Mouse (Mus musculus) frontal cortex, postnatal 25 days (tissue): ENCODE results near the gene Ddx49.

Experiments used
- DNase-seq, 2 experiments: peaks; one replicate each; pipeline ENCODE4 v3.0.0; 2022; ENCODE audit warnings: low spot score in 2 of 2

The Ddx49 gene

DNA sequence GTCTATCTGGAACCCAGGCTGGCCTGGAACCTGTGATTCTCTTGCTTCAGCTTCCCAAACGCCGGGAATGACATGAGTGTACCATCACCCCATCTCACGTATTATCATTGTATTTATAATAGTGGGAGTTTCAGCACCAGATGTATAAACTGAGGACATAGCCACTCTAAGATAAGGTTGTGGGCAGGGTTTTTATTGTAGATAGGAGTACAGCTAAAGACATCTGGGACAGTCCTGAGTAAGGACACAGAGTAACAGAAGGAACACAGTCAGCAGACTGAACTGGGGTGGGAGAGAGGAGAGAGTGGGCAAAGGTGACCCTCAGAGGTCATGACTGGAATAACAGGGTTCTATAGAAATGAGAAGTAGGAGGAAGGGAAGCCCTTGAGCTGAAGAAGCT is 34.6 kb downstream of the Ddx49 start:
- no peak for DNase-seq

DNA sequence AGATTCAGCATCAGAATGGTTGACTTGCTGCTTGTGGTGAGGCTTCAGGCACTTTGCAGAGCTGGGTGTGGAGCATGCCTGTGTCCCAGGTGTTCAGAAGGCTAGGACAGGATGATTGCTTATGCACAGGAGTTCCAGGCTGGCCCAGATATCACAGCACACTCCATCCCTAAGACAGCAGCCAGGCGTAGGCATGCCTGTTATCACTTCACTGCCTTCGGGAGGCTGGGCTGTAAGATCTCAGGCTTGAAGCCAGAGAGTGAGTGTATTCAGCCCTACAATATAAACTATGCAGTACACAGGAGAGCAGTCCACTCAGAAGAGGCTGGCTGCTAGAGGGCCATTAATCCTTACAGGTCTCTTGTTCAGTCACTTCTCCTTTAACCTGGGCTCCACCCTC is 43.2 kb downstream of the Ddx49 start:
- DNase-seq, result no peak

DNA sequence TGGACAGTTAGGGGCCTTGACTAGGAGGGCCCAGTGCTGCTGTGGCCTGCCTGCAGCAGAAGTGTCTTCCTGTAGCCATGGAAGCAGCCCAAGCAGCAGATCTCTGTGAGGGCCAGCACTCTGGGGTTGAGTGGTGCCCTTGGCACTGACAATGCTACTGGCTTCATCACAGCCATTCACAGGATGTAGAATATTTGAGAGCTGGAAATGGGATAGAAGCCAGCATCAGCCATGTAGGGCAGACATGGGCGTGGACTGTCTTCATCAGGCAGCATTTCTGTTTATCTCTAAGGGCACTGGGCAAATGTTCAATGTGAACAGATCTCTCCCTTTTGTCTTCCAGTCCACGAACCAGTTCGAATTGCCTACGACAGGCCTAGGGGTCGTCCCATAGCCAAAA is 43.7 kb downstream of the Ddx49 start:
- DNase-seq, result no peak

DNA sequence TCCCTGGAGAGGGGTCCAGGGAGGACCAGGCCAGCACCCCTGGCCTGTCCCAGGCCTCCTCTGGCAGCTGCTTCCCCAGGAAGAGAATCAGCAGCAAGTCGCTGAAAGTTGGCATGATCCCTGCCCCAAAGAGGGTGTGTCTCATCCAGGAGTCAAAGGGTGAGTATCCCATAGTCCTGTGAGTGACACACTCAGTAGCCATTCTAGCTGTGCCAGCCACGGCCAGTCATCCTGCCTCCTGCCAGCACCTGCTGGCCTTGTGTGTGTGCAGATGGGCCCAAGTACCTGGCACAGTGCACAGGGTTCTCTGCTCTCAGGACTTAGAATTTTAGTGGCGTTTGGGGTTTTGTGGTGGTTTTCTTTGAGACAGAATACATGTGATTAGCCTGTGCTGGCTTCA is 44.8 kb downstream of the Ddx49 start:
- no peak for DNase-seq

DNA sequence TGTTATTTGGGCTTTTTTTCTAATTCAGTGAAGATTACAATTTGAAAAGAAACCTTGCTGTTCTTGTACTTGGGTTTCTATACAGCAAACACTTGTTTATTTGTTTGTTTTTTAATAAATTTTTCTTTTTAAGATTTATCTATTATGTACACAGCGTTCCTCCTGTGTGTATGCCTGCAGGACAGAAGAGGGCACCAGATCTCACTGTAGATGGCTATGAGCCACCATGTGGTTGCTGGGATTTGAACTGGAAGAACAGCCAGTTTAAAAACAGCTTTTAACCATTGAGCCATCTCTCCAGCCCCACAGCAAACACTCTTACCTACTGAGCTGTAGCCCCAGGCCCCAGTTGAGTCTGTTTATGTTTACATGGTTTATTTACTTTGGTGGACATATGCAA is 47.7 kb downstream of the Ddx49 start:
- DNase-seq, result no peak

DNA sequence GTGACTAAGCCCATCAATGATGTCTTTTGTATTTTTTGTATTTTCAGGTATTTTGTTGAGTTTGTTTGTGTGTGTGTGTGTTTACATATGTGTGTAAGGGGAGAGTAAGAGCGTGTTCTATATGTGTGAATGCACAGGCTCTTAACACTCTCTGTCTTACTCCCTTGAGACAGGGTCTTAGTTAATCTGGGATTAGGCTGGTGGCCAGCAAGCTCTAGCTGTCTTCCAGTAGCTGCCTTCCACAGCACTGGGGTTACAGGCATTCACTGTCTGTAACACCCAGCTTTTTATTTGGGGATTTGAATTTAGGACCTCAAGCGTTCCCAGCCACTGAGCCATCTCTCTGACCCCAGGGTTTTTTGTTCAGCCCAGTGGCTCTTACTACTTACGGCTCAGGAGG is 54.4 kb downstream of the Ddx49 start:
- no peak for DNase-seq

DNA sequence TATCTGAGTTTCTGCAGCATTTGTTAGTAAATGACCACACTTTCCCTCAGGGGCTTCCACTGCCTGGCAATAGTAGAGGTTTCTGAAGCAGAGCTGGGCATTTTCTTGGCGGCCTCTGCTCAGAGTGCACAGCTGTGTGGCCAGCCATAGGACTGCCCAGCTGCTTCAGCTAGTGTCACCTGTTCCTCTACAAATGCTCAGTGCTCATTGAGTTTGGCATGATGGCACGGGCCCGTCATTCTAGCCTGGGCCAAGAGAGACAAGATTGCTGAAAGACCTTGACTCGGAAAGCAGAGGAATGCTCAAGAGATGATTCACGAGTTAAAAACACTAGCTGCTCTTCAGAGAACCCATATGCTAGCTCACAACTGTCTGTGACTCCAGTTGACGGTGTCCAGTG is 55.7 kb downstream of the Ddx49 start:
- no peak for DNase-seq
